Mouse (Mus musculus): ENCODE measurements around the gene Thrb.

DNA sequence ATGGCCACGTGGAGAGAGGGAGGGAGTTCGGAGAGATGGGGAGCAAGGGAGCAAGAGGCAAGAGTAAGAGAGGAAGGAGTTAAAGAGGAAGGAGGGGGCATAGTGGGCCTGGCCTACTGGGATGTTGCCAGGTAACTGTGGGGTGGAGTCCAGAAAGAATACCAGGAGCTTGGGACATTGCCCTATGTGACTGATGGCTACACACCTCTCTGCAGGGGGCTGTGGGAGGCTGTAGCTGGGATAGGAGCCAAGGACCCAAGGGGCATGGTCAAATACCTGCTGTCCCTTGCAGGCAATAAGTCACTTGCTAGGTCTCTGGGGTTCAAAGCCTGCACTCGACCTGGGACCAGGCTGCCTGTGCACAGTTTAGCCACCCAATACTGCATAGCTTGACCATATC lies 23.1 kb upstream of the Thrb start:
- TF ChIP-seq CTCF (IDR thresholded peaks at IDR 0.05 in 2 of 3, conservative IDR thresholded peaks at IDR 0.05 in 1 of 3; ENCODE audit: control insufficient read depth in 1 of 3, insufficient read depth in 1 of 3, low read depth in 2 of 3, low read length in 3 of 3, poor library complexity in 1 of 3, severe bottlenecking in 1 of 3) = no peak
- no peak for TF ChIP-seq MAZ (IDR thresholded peaks at IDR 0.05; ENCODE audit: low read depth, low read length)
- no peak for TF ChIP-seq POLR2AphosphoS2 (IDR thresholded peaks at IDR 0.05; ENCODE audit: low read length)
- no peak for TF ChIP-seq SIN3A (IDR thresholded peaks at IDR 0.05; ENCODE audit: low read length)
